Mouse (Mus musculus) CH12.LX (cell line): Measurements from ENCODE around the gene Fndc10. TPM values are rescaled to one million over a fixed set of nuclear protein-coding genes. Genes with fewer than 3 reads are reported as not detected.
A peak's percentile ranks its signal among the peaks of the same experiment; 100 is the strongest.

Source experiments
- DNase-seq: peaks from one replicate; pipeline ENCODE4 v3.0.0-alpha.2; 2013; ENCODE audit errors: extremely low read depth
- H3K27ac ChIP-seq: 2 replicates; pipeline ENCODE4 v1.5.1; 2012; ENCODE audit warnings: low read depth, mild to moderate bottlenecking, control low read depth, moderate library complexity; ENCODE audit not compliant: insufficient read depth
- H3K27me3 ChIP-seq: replicated peaks from 2 replicates; pipeline ENCODE3; 2012; ENCODE audit warnings: inconsistent platforms
- H3K36me3 ChIP-seq, 2 experiments: replicated peaks in 1 of 2; 2 replicates each; pipeline versions ENCODE3 to v1.6.1; 2012; ENCODE audit warnings: inconsistent platforms in 1 of 2, low read length in 1 of 2, mild to moderate bottlenecking in 1 of 2, mixed read lengths in 1 of 2, moderate library complexity in 1 of 2; ENCODE audit not compliant: control insufficient read depth in 1 of 2, insufficient read depth in 1 of 2
- H3K4me1 ChIP-seq, 2 experiments: 2 replicates each; pipeline ENCODE4 v1.6.1; 2012; ENCODE audit warnings: inconsistent platforms in 1 of 2, moderate library complexity in 1 of 2; ENCODE audit not compliant: insufficient read depth in 2 of 2, control insufficient read depth in 1 of 2
- H3K4me2 ChIP-seq: 2 replicates; pipeline ENCODE4 v1.6.1; 2012; ENCODE audit warnings: low read depth, mild to moderate bottlenecking, control low read depth; ENCODE audit not compliant: poor library complexity, insufficient read depth, severe bottlenecking
- H3K4me3 ChIP-seq, 3 experiments: fragments of 150-350 bp in 1 of 3; sonication (generic) in 1 of 3; replicated peaks in 1 of 3; 2 replicates each; pipeline versions ENCODE3 to v1.5.1; 2011 to 2012; ENCODE audit warnings: low read depth in 2 of 3, low read length in 2 of 3, mild to moderate bottlenecking in 2 of 3, moderate library complexity in 2 of 3, control low read depth in 1 of 3, improper control_type of control experiment in 1 of 3, inconsistent platforms in 1 of 3, mixed read lengths in 1 of 3; ENCODE audit not compliant: poor library complexity in 1 of 3
- H3K79me2 ChIP-seq: replicated peaks from 2 replicates; pipeline ENCODE4 v1.6.1; 2012; ENCODE audit warnings: mild to moderate bottlenecking, moderate library complexity; ENCODE audit not compliant: control insufficient read depth, poor library complexity, insufficient read depth, severe bottlenecking; ENCODE audit errors: extremely low read depth
- H3K9ac ChIP-seq: 2 replicates; pipeline ENCODE4 v1.6.1; 2012; ENCODE audit warnings: low read depth, mild to moderate bottlenecking, control low read depth, moderate library complexity; ENCODE audit not compliant: insufficient read depth
- H3K9me3 ChIP-seq: replicated peaks from 2 replicates; pipeline ENCODE3; 2012; ENCODE audit warnings: low read length, inconsistent platforms, mixed read lengths
- CHD1 ChIP-seq: IDR thresholded peaks from 2 replicates; pipeline ENCODE4 v1.6.1; 2012; ENCODE audit warnings: low read depth, low read length, improper control_type of control experiment, inconsistent platforms
- ETS1 ChIP-seq: conservative IDR thresholded peaks from 2 replicates; pipeline ENCODE4 v1.6.1; 2012; ENCODE audit warnings: low read depth, mild to moderate bottlenecking, inconsistent platforms, low read length, improper control_type of control experiment, moderate library complexity
- POLR2A ChIP-seq: IDR thresholded peaks from 2 replicates; pipeline ENCODE4 v1.6.1; 2011; ENCODE audit warnings: low read depth, mild to moderate bottlenecking, improper control_type of control experiment, low read length
- POLR2AphosphoS2 ChIP-seq: IDR thresholded peaks from 2 replicates; pipeline ENCODE4 v1.6.1; 2011; ENCODE audit warnings: low read depth, low read length, improper control_type of control experiment
- RCOR1 ChIP-seq: conservative IDR thresholded peaks from 2 replicates; pipeline ENCODE4 v1.6.1; 2012; ENCODE audit warnings: low read depth, mild to moderate bottlenecking, inconsistent platforms, low read length, improper control_type of control experiment
- TCF12 ChIP-seq: IDR thresholded peaks from 2 replicates; pipeline ENCODE4 v1.6.1; 2014; ENCODE audit warnings: low read depth, mild to moderate bottlenecking, inconsistent platforms, low read length, improper control_type of control experiment
- dilution Hi-C: fragments of 300-500 bp; cut with MboI; formaldehyde crosslinking; loops from 2 replicates; pipeline ENCODE4 v1.14.3; 2020; ENCODE audit warnings: low sequenced_read_pairs; ENCODE audit not compliant: extremely low pct_unique_long_range_greater_than_20kb, extremely low pct_ligation_motif_present
- in situ Hi-C: fragments of 300-500 bp; cut with MboI; formaldehyde crosslinking; loops from 3 replicates; pipeline ENCODE4 v1.14.3; 2019; ENCODE audit warnings: low sequenced_read_pairs, low pct_ligation_motif_present, low pct_unique_long_range_greater_than_20kb, mixed read lengths
- polyA plus RNA-seq: library from polyadenylated mRNA; unstranded; fragments of >175 nt; gene quantifications from 2 replicates; pipeline ENCODE4 v1.2.1, GENCODE M21; 2012; ENCODE audit warnings: low read depth; ENCODE audit not compliant: insufficient read length
- total RNA-seq, 2 experiments: library from RNA; depleted of rRNA; stranded (reverse); fragments of 300-350 nt in 1 of 2; fragments of >200 nt in 1 of 2; gene quantifications; 2 replicates each; pipeline ENCODE4 v1.2.3; 2012 to 2014

Gene Fndc10
- total and polyA plus RNA-seq, 3 experiments: 1.3 to 3.2 (median 1.7) TPM

GRCm38 (mm10) chr4:155653451-155654182 lies 40.5 kb upstream of the Fndc10 start:
- no peaks in the 10 kb centered on the region for H3K79me2 ChIP-seq
- dilution Hi-C loops (no loop called here), in situ Hi-C loops (no loop called here)
- no peak for DNase-seq
- TF ChIP-seq POLR2A (no peak), POLR2AphosphoS2 (no peak), ETS1 (no peak)
- H3K27ac ChIP-seq: no peak overlapping the region
- H3K9me3 ChIP-seq: no peaks in the 10 kb centered on the region
- peaks cover 96 to 100% of the 10 kb centered on the region in 2 experiments for H3K36me3 ChIP-seq
- no peak overlapping the region for H3K4me2 ChIP-seq
- no peaks in the 10 kb centered on the region for H3K27me3 ChIP-seq
- H3K4me3 ChIP-seq: no peak overlapping the region
- no peak overlapping the region for H3K9ac ChIP-seq
- peaks cover 3 to 5% of the 10 kb centered on the region in 2 experiments; a peak in 3 of 4 replicates for H3K4me1 ChIP-seq

DNA sequence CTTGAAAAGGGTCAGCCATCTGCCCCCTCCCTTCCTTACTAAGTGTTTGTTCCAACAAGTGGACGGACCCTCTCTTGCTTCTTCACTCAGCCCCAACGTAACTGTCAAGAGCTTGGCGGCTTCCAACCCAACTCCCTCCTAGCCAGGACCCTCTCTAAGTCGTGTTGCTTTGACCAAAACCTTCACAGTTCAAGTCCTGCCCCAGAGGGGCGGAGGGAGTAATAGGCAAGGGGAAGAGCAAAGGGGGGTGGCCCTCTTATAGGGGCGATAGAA lies 40.0 kb upstream of the Fndc10 start:
- peaks cover 96 to 100% of the 10 kb centered on the region in 2 experiments for H3K36me3 ChIP-seq
- DNase-seq: no peak
- H3K27me3 ChIP-seq: no peaks in the 10 kb centered on the region
- no peak overlapping the region for H3K9ac ChIP-seq
- no peaks in the 10 kb centered on the region for H3K79me2 ChIP-seq
- dilution Hi-C loops: no loop called here
- H3K9me3 ChIP-seq: no peaks in the 10 kb centered on the region
- H3K27ac ChIP-seq: no peak overlapping the region
- no peak for TF ChIP-seq RCOR1
- no peak overlapping the region for H3K4me2 ChIP-seq
- peaks cover 3 to 5% of the 10 kb centered on the region in 2 experiments; a peak in 3 of 4 replicates for H3K4me1 ChIP-seq
- no peak overlapping the region for H3K4me3 ChIP-seq
- in situ Hi-C loops: no loop called here

DNA sequence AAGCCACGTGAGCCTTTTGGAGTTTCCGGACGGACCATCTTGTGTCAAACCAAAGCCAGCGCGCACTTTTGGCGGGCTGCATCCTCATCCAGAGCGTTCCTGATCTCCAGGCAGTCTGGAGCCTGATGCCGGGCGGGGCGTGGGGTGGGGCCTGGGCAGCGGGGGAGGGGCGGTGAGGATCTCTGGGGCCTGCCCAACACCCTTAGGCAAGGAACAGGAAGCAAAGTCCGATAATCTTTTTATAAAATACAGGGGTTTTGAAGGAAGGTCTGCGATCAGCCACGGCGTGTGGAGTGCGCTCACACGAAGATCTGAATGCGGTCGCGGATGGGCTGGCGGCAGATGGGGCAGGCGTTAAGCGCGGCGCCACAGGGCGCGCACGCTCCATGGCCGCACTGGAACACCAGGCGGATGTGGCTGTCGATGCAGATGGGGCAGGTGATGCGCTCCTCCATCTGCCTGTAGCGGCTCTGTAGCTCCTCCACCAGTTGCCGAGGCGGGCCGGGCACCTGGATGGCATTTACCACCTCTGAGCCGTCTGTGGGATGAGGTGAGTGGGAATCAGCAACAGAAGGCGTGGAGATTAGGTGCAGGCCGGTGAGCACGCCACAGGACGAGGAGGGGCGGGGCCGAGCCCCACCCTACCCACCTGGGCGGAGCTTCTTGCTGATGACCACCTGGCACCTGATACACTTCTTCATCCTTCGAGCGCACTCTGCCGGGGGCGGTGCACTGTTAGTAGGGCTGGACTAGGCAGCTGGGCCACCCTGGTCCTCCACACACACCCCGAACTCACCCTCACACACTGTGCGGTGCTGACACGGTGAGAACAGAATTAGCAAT lies 39.5 kb upstream of the Fndc10 start:
- Histone ChIP-seq H3K36me3 (peaks cover 96 to 100% of the 10 kb centered on the region in 2 experiments), H3K9ac (no peak overlapping the region), H3K4me1 (peaks cover 3 to 5% of the 10 kb centered on the region in 2 experiments; a peak in 3 of 4 replicates), H3K4me3 (peak overlapping the region in 2 of 3 experiments; percentile 24 to 27), H3K27me3 (no peaks in the 10 kb centered on the region), H3K9me3 (no peaks in the 10 kb centered on the region), H3K79me2 (no peaks in the 10 kb centered on the region)
- DNase-seq: peak; percentile 27
- dilution Hi-C loops: no loop called here
- in situ Hi-C loops: no loop called here
- TF ChIP-seq TCF12 (0 out of 2 replicates have a peak, but pooled peaks have one; percentile 11), CHD1 (no peak)
- TF ChIP-seq, all 38 proteins: peak for 1
- H3K27ac ChIP-seq: no peak overlapping the region
- no peak overlapping the region; the same call in 1 of the 2 replicates for H3K4me2 ChIP-seq
